Mouse (Mus musculus) kidney, adult 2 months (tissue): ENCODE measurements around the gene Hnrnpl. TPM values are rescaled to one million over a fixed set of nuclear protein-coding genes. Genes with fewer than 3 reads are reported as not detected.
"Not testable (repeated sequence)": the region's sequence is repeated elsewhere in the genome, so short reads cannot be mapped to it uniquely, and the experiment has no call there.

Experiments
- DNase-seq: peaks from one replicate; pipeline ENCODE4 v3.0.0; 2021
- H3K27ac ChIP-seq: fragments of 200-500 bp; 2 replicates; pipeline ENCODE4 v1.5.1; 2012; ENCODE audit warnings: low read depth, low read length, control low read depth, inconsistent platforms; ENCODE audit not compliant: insufficient read depth
- H3K27me3 ChIP-seq: fragments of 200-500 bp; replicated peaks from 2 replicates; pipeline ENCODE4 v1.6.1; 2012; ENCODE audit warnings: mild to moderate bottlenecking, moderate library complexity, low read length, inconsistent platforms; ENCODE audit not compliant: control insufficient read depth, insufficient read depth
- H3K36me3 ChIP-seq: fragments of 200-500 bp; 2 replicates; pipeline ENCODE4 v1.6.1; 2012; ENCODE audit warnings: mild to moderate bottlenecking, moderate library complexity, low read length, inconsistent platforms; ENCODE audit not compliant: control insufficient read depth, insufficient read depth
- H3K4me1 ChIP-seq: fragments of 200-500 bp; 2 replicates; pipeline ENCODE4 v1.6.1; 2011; ENCODE audit warnings: low read length; ENCODE audit not compliant: control insufficient read depth, insufficient read depth
- H3K4me3 ChIP-seq: fragments of 200-500 bp; 2 replicates; pipeline ENCODE4 v1.5.1; 2011; ENCODE audit warnings: mild to moderate bottlenecking, low read depth, low read length, control low read depth; ENCODE audit not compliant: insufficient read depth
- CTCF ChIP-seq: fragments of 200-500 bp; conservative IDR thresholded peaks from 2 replicates; pipeline ENCODE4 v1.5.1; 2011; ENCODE audit warnings: low read depth, mild to moderate bottlenecking, control low read depth, low read length, moderate library complexity, mixed read lengths; ENCODE audit not compliant: insufficient read depth, insufficient read length
- POLR2A ChIP-seq: fragments of 200-500 bp; IDR thresholded peaks from one replicate; pipeline ENCODE4 v1.6.1; 2011; ENCODE audit warnings: low read depth, low read length, control low read depth
- whole genome bisulfite sequencing: fragments of 180-500 bp; shearing (Covaris S2); methylation state at CpG from one replicate; pipeline ENCODE4 v1.1.7; 2018; 5-methylcytosine and 5-hydroxymethylcytosine counted together
- polyA plus RNA-seq: library from polyadenylated mRNA; depleted of rRNA; stranded (reverse); fragments of >200 nt; gene quantifications from 2 replicates; pipeline ENCODE4 v1.2.3, GENCODE M21; 2012; rRNA removed

Hnrnpl gene
- polyA plus RNA-seq, 1 experiment = 214 TPM

DNA sequence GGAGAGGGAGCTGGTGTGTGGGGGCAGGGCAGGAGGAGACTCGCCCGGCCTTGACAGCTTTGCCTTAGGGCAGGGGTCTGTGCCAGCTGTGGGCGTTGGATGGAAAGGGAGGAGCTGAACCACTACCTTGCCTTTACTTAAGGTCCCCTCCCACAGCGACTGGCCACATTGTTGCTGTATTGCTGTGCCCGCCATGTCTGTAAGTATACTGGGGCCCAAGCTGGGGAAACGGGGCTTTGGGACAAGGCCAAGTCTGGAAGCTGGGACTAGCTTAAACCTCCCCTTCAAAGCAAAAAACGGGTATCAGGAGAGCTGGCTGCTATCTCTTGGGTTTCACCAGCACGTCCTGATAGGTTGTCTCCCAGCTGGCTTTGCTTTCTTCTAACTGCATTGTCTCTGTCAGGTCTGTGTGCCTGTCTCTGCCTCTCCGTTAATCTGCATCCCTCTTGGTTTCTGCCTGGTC lies 56.0 kb downstream of the Hnrnpl start:
- no peaks in the 10 kb centered on the region for H3K4me1 ChIP-seq
- WGBS = 52% methylated on average over 9 of the region's 9 CpGs
- DNase-seq = no peak
- H3K4me3 ChIP-seq = no peak overlapping the region
- TF ChIP-seq POLR2A (no peak), CTCF (no peak)
- no peaks in the 10 kb centered on the region for H3K27me3 ChIP-seq
- no peaks in the 10 kb centered on the region for H3K36me3 ChIP-seq
- H3K27ac ChIP-seq = no peak overlapping the region

GRCm38 (mm10) chr7:28865481-28866300 lies 57.4 kb downstream of the Hnrnpl start:
- TF ChIP-seq CTCF (no peak), POLR2A (no peak)

DNA sequence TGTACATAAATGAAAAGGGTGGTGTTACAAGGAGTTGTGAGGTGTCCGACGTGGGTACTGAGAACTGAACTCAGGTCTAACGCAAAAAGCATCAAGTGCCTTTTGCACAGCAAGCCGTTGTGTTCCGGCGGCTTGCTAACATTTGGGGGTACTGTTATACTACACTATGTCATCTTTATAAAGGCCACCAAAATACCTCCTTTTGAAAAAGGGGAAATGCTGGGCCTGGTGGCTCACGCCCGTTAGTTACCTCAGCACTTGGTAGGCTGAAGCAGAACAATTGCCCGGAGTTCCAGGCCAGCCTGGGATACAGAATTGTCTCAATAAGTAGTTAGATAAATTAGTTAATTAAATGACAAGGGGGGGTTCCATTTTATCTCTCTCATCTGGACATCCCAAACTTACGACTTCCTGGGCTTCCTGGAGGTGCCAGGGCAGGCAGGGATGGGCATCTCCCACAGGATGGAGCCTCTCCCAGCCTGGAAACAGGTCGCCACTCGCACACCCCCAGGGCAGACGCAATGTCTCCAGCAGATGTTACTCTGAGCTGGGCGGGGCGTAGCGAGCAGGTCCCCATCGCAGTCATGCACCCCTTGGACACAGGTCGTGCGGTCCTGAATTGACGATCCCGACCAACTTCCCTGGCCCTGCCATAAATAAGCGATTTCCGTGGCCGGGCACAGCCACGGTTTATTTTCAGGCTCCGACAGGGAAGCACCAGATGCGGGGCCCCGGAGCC lies 58.6 kb downstream of the Hnrnpl start:
- no peak for TF ChIP-seq CTCF
- TF ChIP-seq POLR2A = no peak
- 86% methylated on average over 28 of the region's 28 CpGs for WGBS

More at GRCm38 (mm10) chr7:28865481-28866300, 57.4 kb downstream of the Hnrnpl start:
- Histone ChIP-seq H3K36me3 (no peaks in the 10 kb centered on the region), H3K27me3 (no peaks in the 10 kb centered on the region), H3K4me3 (peak overlapping the region; percentile 10; the same call in 1 of the 2 replicates), H3K27ac (no peak overlapping the region), H3K4me1 (no peaks in the 10 kb centered on the region)
- DNase-seq = peak; percentile 84
- 36% methylated on average over 33 of the region's 33 CpGs for WGBS

GRCm38 (mm10) chr7:28867508-28868340 lies 59.4 kb downstream of the Hnrnpl start:
- 18% methylated on average over 23 of the region's 23 CpGs for WGBS
- peak overlapping the region; percentile 34 for H3K4me3 ChIP-seq
- H3K4me1 ChIP-seq, H3K27me3 ChIP-seq, H3K36me3 ChIP-seq: not testable (repeated sequence)
- peak; percentile 48 for TF ChIP-seq CTCF
- peak; percentile 84 for DNase-seq
- H3K27ac ChIP-seq = peak overlapping the region; percentile 2; the same call in 1 of the 2 replicates

More for the DNA sequence above, 58.6 kb downstream of the Hnrnpl start:
- no peak for DNase-seq
- no peaks in the 10 kb centered on the region for H3K4me1 ChIP-seq
- H3K27me3 ChIP-seq = no peaks in the 10 kb centered on the region
- H3K36me3 ChIP-seq = no peaks in the 10 kb centered on the region
- H3K4me3 ChIP-seq = no peak overlapping the region
- peak overlapping the region; percentile 2; the same call in 1 of the 2 replicates for H3K27ac ChIP-seq

DNA sequence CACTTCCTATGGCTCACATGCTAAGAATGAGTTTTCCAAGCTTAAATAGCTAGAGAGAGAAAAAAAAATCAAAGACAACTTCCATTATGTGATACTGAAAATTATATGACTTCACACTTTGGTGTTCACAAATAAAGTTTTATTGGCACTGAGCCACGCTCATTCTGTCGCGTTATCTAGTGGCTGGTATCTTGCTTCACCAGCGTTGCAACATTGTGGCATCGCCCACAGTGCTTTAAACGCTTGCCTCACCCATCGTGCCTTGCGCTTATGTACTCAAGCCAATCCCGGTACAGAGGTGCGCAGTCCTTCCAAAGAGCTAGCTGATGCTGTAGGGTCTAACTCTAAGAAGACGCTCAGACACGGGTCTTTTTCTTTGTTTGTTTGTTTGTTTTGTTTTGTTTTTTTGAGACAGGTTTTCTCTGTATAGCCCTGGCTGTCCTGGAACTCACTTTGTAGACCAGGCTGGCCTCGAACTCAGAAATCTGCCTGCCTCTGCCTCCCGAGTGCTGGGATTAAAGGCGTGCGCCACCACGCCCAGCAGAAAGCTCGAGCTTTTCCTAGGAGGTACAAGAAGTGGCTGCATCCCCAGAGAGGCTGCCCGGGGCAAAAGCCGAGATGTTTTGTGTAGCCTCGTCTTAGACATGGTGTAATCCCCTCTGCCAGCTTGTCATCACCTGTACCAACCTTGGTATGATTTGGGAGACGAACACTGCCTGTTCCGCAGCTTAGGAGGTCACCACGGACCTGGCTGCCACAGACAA lies 62.7 kb downstream of the Hnrnpl start:
- Histone ChIP-seq H3K36me3 (no peaks in the 10 kb centered on the region), H3K4me3 (no peak overlapping the region), H3K27me3 (no peaks in the 10 kb centered on the region), H3K27ac (no peak overlapping the region), H3K4me1 (no peaks in the 10 kb centered on the region)
- 89% methylated on average over 24 of the region's 24 CpGs for WGBS
- no peak for DNase-seq
- TF ChIP-seq CTCF (no peak), POLR2A (no peak)

Other genes with a start within 250 kb of the Hnrnpl start
- 67.0 and 79.0 TPM in 2 replicates for gene Samd4b, start 210.4 kb upstream of the Hnrnpl start, polyA plus RNA-seq
- gene Pak4, start 210.4 kb upstream of the Hnrnpl start, polyA plus RNA-seq = 36.9 and 41.8 TPM in 2 replicates
- not detected in 2 replicates for gene Acp7, start 177.2 kb upstream of the Hnrnpl start, polyA plus RNA-seq
- 1.1 and 1.6 TPM in 2 replicates for gene Fbxo27, start 115.7 kb upstream of the Hnrnpl start, polyA plus RNA-seq
- gene Fbxo17, start 91.7 kb upstream of the Hnrnpl start, polyA plus RNA-seq = 1.1 and 1.3 TPM in 2 replicates
- gene Mrps12, start 66.7 kb upstream of the Hnrnpl start, polyA plus RNA-seq = 79.8 and 96.7 TPM in 2 replicates
- gene Sars2, start 66.5 kb upstream of the Hnrnpl start, polyA plus RNA-seq = 19.4 and 22.9 TPM in 2 replicates
- gene Ccer2, start 52.4 kb upstream of the Hnrnpl start, polyA plus RNA-seq = not detected in 2 replicates
- 99.8 and 103 TPM in 2 replicates for gene Sirt2, start 41.8 kb upstream of the Hnrnpl start, polyA plus RNA-seq
- 37.9 and 41.6 TPM in 2 replicates for gene Nfkbib, start 41.0 kb upstream of the Hnrnpl start, polyA plus RNA-seq
- 2.9 and 5.9 TPM in 2 replicates for gene Rinl, start 19.6 kb upstream of the Hnrnpl start, polyA plus RNA-seq
- 865 and 950 TPM in 2 replicates for gene Ech1, start 16.7 kb downstream of the Hnrnpl start, polyA plus RNA-seq
- gene Lgals4, start 25.3 kb downstream of the Hnrnpl start, polyA plus RNA-seq = 22.8 and 25.0 TPM in 2 replicates
- 1.1 and 1.6 TPM in 2 replicates for gene Lgals7, start 55.3 kb downstream of the Hnrnpl start, polyA plus RNA-seq
- 0.11 and 0.24 TPM in 2 replicates for gene Capn12, start 72.9 kb downstream of the Hnrnpl start, polyA plus RNA-seq
- gene Actn4, start 153.8 kb downstream of the Hnrnpl start, polyA plus RNA-seq = 340 and 367 TPM in 2 replicates
- gene Eif3k, start 173.3 kb downstream of the Hnrnpl start, polyA plus RNA-seq = 321 and 343 TPM in 2 replicates
- 2.3 and 6.2 TPM in 2 replicates for gene Map4k1, start 173.5 kb downstream of the Hnrnpl start, polyA plus RNA-seq